Mouse (Mus musculus) adrenal gland, postnatal 4 days (tissue): ENCODE measurements at regions not wholly inside any gene's neighbourhood (a gene's known extent, or its start where the extent isn't known, plus 50 kb on each side); places are given as distances from the start of the nearest gene placed in this dataset.

Experiments used
- DNase-seq, 2 experiments: peaks; one replicate each; pipeline ENCODE4 v3.0.0; 2021 to 2022; ENCODE audit warnings: low spot score in 2 of 2, mixed read lengths in 2 of 2

DNA sequence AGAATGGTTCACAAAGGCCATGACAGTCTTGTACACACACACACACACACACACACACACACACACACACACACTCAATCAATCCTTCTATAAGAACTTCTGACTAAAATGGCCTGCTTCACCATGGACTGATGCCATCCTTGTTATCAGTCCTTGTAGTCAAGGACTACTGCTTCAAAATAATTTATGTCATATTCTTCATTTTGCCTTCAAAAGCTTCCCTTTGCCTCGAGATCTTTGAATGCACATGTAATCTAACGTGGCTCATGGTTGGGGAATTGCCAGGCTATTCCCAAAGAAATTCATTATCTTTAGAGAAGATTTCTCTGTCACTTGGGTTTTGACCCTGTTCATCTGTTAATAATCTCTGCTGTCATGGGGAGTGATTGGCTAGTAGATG, 278.0 kb upstream of the Cdyl start:
- no peak for DNase-seq

DNA sequence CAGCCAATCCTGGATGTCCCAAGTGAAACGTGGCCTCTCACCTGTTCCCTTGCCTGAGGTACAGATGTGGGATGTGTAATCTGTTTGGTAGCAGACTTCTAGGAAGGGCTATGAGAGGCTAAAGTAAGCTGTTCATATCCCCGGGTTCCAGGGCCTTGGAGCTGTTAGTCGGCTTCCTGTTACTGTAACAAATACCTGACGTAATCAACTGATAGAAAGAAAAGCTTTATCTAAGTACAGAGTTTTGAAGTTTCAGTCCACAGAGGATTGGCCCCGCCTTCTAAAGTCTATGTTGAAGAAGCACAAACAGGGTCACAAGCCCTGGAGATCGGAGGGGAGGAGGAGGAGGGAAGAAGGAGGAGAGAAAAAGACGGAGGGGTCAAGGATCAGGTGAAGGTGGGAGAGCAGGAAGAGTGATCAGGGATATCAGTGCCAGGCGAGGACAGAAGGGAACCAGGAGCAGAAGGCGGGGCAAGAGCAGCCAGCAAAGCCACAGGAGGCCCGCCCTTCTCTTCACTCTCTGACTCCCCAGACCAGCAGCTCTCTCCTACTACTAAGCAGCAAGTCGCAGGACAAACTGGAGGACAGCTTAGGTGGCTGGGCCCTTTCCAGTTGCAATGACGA, 276.5 kb upstream of the Cdyl start:
- no peak for DNase-seq

GRCm38 (mm10) chr13:35383624-35384018, 276.0 kb upstream of the Cdyl start:
- DNase-seq = no peak

GRCm38 (mm10) chr13:35388380-35388779, 271.3 kb upstream of the Cdyl start:
- DNase-seq = no peak

- no peak for DNase-seq
These were observed 269.7 kb upstream of the Cdyl start for GRCm38 (mm10) chr13:35389781-35390525.

GRCm38 (mm10) chr13:35390526-35390880, 269.1 kb upstream of the Cdyl start:
- DNase-seq = no peak

DNA sequence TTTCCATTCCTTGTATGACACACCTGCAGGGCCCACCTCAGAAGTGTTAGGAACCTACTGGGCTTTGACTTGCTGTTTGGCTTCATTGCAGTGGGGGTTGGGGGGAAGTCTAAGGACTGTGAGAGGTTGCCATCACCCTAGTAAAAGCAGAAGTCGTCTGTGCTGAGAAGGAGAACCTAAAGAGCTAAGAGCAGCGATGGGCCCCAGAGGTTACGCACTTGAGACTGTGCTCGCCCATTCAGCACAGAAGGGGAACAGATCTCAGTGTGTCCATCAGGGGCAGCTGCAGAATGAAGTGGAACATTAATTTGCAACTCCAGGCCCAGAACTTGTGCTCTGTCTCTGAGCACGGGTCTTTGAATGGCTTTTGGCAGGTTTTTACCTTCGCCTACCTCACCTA, 267.5 kb upstream of the Cdyl start:
- DNase-seq = no peak

GRCm38 (mm10) chr13:35395192-35395591, 264.4 kb upstream of the Cdyl start:
- no peak for DNase-seq

DNA sequence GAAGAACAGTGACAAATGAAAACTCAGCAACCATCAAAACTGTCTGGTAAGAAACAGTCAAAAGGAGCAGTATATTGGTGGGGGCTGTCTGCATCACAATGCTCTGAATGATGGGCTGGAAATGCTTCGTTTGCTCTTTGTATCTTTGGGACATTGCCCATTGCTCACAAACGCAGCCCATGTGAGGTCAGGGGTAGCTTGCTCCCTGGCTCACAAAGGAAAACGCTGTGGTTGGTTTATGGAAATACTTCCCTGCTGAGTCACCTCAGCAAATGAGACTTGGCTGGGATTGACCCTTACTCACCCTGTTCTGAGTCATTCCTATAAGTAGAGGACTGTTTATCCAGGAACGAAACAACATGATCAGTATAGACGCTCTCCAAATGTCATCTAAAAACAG, 264.0 kb upstream of the Cdyl start:
- DNase-seq = no peak

GRCm38 (mm10) chr13:35397166-35397565, 262.5 kb upstream of the Cdyl start:
- no peak for DNase-seq

GRCm38 (mm10) chr13:35398192-35398591, 261.4 kb upstream of the Cdyl start:
- DNase-seq = no peak

DNA sequence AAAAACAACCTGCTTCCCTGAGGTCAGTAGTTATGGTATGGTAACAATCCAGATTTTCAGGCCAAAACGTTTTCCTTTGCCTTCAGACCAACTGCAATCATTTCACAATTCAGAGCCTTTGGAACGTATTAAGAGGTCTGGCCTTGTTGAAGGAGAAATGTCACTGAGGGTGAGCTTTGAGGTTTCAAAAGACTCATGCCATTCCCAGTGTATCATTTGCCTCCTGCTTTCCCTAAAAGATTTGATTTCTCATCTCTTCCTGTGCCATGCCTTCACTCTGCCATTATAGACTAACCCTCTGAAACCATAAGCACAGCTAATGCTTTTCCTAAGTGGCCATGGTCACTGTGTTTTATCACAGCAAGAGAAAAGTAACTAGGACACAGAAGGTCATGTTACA, 256.8 kb upstream of the Cdyl start:
- no peak for DNase-seq

GRCm38 (mm10) chr13:35404428-35404827, 255.2 kb upstream of the Cdyl start:
- DNase-seq = no peak

GRCm38 (mm10) chr13:35405384-35405783, 254.2 kb upstream of the Cdyl start:
- no peak for DNase-seq

DNA sequence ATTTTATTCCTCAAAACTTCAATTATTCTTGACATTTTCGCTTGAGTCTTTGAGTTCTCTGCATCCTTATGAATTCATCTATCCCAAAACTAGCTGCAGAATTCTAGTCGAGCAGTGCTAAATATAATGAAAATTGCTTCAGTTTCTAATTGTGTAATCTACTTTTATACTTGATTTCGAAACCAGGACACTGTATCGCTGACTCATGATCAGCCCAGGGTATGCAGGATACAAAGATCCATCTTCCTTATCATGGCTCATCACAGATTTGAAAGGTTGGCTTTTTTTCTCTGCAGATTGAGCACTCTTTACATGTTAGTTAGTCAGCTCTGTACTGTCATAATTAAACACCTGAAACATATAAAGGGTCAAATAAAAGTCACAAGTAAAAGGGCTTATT, 242.1 kb upstream of the Cdyl start:
- DNase-seq = no peak

- no peak for DNase-seq
These were observed 239.6 kb upstream of the Cdyl start for GRCm38 (mm10) chr13:35420076-35420475.

- DNase-seq = no peak
These were observed 233.6 kb upstream of the Cdyl start for GRCm38 (mm10) chr13:35426061-35426460.

- DNase-seq = no peak
These were observed 224.5 kb upstream of the Cdyl start for GRCm38 (mm10) chr13:35435173-35435572.

GRCm38 (mm10) chr13:35447661-35448060, 212.0 kb upstream of the Cdyl start:
- no peak for DNase-seq

- no peak for DNase-seq
These were observed 207.2 kb upstream of the Cdyl start for GRCm38 (mm10) chr13:35452420-35452819.

DNA sequence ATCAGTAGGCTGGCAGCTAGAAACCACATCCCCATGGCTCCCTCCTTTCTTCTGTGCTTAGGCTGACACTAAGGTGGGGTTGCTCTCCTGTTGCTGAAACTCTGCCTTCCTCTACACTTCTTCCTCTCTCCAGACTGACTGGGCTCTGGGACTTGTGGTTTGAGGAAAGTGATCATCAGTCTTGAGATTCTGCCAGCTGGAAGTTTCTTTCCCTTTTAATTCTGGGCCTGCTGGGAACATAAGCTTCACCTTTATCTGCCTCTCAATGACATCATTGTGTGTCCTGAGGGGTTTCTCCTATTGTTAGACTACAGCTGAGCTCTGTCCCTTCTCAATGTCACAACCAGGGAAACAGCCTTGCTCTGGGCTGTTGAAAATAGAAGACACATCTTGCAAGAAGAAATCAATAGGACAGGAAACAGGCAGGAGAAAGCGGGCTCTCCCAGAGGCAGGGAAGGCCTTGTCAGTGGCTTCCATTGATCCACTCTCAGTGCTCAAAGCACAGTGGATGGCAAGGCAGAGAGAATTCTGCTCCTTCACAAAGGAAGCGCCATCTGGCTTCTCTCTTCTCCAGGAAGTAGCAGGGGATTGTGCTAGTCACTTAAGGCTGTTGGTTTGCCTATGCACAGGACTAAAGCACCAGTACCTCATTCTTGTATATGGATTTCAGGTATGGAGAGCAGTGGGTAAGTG, 206.3 kb upstream of the Cdyl start:
- no peak for DNase-seq

- DNase-seq = no peak
These were observed 199.6 kb upstream of the Cdyl start for GRCm38 (mm10) chr13:35460051-35460450.

GRCm38 (mm10) chr13:35463231-35463630, 196.4 kb upstream of the Cdyl start:
- no peak for DNase-seq
